Mouse (Mus musculus) MN1 (cell line): ENCODE measurements at regions not wholly inside any gene's neighbourhood (a gene's known extent, or its start where the extent isn't known, plus 50 kb on each side); places are given as distances from the start of the nearest gene placed in this dataset.
"Not testable (repeated sequence)": the region's sequence is repeated elsewhere in the genome, so short reads cannot be mapped to it uniquely, and the experiment has no call there.

Experiments used
- DNase-seq: peaks from one replicate; pipeline ENCODE4 v3.0.0-alpha.2; 2016; ENCODE audit warnings: low spot score

DNA sequence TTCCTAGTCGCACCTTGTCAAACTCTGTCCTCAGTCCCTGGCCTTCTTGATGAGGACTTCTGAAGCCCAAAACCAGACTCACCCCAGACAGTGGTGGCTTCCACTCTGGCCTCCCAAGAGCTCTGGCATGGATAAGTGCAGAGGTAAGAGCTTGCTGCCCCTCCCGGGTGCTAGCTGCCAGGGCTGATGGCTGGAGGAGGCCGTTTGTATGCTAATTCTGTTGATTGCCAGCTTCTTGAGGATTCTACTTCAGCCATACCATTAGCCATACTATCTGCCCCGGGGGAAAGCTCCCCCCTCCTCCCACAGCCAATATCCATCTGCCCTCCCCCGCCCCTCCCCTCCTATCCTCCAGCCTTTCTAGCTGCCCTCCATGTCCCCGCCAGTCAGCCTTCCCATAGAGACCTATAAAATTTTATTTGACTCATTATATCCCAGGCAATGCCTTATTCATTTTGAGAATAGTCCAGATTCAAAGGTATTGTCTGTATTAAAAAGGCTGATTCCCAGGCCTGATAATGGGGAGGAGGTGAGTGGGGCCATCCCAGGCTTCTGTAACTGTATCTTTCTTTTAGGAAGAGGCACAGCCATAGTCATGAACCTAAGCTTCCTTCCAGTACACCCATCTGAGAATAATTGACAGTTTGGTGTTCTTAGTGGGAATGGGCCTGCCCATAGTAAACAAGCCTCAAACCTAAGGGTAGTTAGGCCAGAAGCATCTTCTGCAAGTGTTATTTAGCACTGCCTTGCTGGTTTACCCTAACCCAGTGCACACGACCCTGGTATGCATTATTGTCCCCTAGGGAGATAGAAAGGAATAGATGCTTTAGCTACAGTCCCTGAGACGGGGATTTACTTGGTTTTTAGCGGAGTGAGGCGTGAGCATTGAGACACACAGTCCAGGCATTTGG is 239.2 kb upstream of the 1700012A03Rik start:
- DNase-seq = no peak

DNA sequence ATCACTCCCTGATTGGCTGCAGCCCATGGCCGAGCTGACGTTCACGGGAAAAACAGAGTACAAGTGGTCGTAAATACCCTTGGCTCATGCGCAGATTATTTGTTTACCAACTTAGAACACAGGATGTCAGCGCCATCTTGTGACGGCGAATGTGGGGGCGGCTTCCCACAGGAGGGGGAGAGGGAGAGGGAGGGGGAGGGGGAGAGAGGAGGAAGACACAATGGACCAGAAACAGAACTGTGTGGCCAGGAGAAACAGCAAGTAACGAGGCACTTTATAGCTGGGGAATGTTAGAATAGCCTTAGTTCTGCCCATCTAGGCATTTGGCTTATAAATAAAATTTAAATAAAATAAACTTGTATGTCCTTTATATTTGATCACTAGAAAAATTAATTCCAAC is 240.7 kb upstream of the Podxl start:
- peak; percentile 50 for DNase-seq

DNA sequence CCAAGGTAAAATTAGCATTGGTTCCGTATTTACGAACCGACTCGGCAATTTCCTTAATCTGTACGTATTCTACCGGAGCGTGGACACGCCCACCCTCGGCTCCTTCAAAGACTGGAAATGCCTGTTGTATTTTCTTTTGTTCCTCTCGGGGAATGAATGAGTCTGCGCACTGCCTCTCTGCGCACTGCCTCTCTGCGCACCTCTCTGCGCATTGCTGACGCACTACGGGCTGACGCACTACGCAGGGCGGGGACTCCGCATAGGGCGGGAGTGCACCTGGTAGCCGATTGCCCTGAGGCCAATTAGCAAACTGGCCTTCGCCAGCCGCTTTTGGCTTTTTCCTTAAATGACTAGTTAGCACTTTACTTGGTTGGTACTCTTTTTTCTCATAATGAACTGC is 239.4 kb upstream of the Podxl start:
- not testable (repeated sequence) for DNase-seq

DNA sequence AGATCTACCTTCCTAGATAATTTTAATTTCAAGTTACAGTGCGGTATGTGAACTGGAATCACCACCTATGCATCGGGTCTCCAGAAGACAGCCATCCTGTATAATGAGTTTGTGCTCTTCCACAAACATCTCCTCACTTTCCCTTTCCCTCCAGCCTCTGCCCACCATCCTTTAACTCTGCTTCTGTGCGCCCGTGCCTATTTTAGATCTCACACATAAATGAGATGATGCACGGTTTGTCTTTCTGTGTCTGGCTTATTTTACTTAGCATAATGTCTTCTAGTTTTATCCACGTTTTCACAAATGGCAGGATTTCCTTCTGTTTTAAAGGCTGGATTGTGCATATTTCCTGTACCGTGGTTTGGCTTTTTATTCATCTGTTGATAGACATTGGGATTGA is 227.8 kb upstream of the Podxl start:
- DNase-seq = no peak

DNA sequence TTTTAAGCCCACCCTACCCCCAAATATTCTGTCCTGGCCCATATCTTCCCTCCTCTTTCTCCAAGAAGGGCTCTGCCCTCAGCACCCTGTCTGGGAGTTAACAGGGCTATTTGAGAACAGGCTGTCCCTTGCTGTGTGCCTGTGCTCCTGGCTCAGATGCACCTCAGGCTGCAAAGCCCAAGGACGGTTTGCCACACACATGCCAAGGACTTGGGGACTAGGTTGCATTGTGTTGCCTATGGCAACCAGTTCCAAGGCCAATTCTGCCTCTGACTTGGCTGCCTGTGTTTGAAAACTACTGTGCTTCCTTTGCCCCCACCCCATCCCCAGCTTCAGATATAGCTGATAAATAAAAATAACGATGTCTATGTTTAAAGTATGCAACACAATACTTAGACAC is 227.1 kb upstream of the Podxl start:
- no peak for DNase-seq

DNA sequence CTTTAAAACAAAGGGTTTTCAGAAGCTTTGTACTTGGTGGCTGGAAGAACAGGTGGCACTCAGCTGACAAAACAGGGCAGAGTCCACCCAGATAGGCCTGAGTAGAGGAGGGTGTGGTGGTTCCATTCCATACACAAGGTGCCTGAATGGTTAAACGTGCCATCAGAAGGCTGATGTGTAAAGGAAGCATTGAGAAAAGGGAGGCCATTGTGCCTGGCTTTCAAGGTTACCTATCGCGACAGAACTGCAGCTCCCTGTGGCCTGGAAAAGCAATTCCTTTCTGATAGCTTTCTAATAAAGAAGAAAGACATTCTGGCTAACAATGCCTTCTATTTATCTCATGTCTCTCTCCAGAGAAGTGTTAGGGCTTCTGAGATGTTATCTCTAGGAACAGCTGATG is 213.1 kb upstream of the Podxl start:
- no peak for DNase-seq

DNA sequence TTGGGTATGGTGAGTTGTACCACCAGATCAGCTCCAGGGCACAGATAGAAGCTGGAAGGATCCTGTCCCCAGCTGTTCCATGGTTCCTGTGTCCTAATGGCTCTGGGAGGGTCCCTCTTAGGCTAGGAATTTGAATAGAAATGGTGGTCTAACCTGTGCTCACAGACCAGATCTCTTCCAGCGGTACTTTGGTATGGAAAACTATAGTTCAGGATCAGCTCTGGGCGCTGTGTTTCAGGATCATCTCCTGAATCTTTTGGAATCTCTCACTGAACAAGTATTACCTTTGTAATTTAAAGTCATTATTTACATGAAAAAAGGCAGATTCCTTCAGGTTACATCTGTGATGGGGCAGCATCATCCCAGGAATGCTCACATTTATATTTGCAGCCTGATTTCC is 208.1 kb upstream of the Podxl start:
- no peak for DNase-seq

DNA sequence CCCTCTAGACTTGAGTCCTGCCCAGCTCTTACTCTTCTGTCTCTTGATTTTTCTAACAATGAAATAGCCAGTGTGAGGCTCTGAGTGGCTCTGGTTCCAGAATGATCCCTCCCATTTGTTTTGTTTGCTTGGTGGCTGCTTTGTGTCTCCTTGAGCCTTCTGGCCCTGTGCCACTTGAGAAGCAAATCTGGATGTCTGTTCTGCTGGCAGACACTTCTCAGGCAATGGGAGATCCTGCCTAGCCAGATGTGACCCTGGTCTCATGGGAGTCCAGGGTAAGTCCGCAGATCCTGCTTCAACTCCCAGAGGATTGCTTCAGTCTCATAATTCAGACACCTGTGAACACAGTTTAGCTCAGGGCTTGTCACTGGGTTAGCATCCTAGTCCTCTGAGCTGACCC is 181.8 kb upstream of the Podxl start:
- peak; percentile 94 for DNase-seq

DNA sequence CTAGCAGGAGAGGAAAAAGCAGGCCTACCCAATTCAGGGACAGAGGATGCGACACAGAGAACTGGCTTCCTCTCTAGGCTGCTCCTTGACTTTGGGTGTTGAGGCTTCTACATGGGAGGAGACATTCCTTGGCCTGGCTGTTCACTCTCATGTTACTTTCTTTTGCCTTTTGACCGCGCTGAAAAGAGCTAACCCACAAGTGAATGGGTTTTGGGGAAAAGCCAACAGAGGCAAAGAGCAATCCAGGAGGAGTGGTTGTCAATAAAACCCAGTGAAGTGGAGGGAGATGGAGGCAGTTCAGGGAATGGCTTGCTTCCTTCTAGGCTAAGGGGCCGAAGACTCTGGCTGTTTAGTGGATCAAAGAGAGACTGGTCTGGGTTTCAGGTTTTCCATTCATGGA is 167.6 kb upstream of the Podxl start:
- DNase-seq = no peak

DNA sequence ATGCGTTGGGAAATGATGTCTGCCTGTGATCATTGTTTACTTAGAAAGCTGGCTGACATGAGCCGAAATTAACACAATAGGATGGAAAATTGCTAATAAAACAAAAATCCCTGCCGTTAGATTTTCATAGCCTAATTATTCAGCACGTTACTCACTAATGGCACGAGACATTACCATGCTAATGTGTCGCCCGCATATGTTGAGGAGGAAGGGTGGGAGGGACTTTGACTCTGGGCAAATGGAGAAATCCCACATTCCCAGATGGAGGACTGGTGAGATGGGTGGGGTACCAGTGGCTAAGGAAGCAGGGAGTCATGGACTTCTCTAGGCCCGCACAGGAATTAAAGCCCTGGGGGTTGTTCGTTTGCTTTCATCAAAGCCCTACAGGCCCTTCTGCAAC is 155.8 kb upstream of the Podxl start:
- no peak for DNase-seq

DNA sequence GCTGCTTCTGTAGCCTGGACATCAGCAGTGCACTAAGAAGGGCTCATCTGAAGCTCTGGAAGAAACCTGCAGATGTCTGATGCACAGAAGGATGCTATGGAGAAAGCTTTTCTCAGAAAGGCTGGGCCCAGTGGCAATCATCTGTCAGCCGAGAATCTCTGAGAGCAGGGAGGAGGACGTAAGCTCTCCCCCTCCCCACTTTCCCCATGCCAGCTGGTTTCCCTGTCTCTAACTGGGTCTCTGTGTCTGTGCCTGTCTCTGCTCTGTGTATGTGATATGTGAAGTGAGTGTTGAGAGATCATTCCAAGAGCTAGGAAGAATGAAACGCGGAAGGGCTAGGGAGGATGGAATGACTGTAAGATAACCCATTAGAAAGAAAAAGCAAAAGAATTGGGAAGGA is 155.1 kb upstream of the Podxl start:
- no peak for DNase-seq

DNA sequence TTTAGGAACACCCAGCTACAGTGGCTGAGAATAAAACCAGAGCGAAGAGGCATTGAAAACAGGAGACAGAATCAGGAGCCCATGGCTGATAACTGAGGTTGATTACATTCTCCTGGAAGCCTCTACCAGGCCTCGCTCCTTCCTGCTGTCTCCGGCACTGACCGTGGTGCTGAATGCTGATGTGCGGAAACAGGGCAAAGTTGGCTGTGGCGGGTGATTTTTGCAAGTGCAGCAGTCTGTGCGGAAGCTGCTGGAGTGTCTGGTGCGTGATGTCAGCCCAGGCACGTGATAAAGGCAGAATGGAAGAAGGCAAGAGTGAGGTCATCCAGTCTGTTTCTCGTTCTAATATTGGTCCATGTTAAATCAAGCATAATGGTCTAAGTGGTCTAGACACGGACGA is 153.8 kb upstream of the Podxl start:
- DNase-seq = peak; percentile 77

DNA sequence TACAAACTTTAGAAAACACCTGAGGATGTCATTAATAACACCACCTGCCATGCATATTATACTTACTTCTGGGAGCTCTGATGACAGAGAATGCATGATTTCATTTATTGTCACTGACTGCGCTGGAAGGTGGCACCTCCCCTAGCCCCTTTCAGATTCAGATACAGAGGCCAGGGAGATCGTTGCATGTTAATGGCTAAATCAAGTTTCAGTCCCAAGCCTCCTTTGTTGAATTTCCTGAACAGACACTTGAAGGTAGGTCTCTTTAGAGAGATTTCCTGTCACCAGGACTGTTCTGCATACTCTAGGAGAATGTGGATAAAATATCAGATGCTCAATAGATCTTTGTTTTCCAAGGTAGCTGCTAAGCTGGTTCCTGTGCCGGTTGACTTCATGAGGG is 143.5 kb upstream of the Podxl start:
- no peak for DNase-seq

DNA sequence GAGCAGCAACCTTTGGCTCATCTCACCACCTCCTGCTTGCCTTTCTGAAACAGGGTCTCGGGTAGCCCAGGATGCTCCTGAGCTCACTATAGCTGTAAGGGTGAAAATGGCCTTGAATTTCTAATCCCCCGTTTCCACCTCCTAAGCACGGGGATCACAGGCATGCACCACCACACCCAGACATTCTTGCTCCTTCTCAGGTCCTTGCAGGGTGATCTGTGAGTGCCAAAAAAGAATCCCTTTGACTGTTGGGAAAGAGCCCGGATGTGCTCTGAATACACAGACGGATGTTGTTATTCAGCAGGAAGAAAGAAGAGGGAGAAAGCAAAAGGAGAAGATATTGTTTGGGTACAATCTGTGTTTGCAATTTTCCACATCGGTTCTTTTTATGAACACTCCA is 140.4 kb upstream of the Podxl start:
- DNase-seq = no peak

DNA sequence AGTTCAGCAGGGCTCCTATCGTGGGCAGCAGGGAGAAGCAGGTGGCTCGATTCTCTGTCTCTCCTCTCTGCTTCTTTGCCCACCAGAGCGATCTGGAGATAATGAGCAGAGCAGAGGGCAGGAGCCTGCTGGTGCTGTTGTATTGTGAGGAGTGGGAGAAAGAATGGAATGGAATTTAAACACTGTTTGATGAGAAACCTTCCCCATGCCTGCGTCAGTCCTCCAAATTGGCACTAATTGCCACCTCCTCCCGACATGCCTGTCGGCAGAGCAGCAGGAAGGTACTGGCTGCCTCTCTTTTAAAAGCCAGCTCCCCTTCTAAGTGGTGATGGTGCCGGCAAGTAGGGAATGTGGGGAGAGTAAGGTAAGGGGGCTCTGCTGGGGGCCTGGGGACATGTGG is 139.2 kb upstream of the Podxl start:
- no peak for DNase-seq

DNA sequence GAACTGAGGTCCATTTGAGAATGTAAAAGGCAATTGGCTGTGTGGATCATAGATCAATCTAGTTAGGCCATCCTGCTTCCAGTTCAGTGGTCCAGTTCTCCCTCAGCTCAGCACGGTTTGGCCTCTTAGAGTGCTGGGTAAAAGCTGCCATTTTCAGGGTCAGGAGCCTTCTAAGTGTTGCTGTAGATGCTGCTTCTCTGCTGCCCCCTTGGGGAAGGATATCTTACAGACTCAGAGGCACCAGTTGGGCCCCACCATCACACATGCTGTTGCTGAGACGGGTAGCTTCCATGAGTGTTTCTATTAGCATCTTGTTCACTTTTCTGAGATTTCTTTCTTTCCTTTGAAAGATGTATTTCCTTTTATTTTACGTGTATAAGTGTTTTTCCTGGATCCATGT is 132.1 kb upstream of the Podxl start:
- DNase-seq = no peak

DNA sequence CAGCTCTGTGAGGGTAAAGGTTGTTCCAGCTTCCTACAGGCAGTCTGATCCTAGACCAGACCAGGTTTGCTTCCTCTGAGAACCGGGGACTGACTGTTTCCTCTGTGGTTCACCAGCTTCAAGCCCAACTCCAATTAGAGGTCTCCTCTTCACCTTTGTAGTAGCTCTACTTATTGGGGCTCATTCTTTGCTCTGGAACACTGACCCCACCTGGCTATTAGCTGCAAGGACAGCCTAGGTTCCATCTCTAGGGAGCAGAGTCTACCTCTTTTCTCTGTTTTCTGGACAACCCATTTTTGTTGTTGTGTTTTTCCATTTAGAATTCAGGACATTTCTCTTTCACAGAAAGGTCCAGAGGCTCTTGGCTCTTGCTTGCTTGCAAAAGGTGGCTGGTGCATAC is 129.3 kb upstream of the Podxl start:
- no peak for DNase-seq

DNA sequence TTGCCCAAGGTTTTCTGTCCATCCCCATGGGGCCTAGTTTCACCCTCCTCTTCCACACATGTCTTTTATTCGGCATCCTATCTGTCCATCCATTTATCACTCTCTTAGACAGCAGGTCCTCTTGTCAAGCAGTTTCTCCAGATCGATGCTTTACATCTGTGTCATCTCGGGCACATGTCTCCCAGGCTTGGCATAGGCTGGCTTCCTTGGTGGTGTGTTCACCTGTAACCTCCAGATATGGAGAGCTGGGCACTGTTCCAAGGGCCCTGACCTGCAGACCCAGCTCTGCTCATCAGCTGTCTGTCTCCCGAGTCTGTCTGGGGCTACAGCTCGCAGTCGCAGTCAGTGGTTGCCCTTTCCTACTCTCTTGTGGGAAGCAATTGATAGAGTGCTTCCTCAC is 128.2 kb upstream of the Podxl start:
- no peak for DNase-seq

DNA sequence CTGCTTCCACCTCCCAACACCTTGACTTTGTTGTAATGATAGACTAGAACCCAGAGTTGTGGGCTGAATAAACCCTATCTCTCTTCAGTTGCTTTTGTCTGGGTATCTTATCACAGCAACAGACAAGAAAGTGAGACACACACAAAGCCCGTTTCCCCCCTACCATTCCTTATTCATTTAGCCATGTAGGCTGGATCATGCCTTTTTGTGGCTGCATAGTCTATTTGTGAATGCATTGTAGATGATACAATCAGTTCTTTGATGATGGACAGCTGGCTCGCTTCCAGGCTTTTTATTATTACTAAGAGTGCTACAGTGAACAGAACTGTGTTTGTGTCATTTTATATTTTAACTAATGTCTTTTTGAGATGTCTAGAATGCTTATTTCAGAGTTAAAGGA is 116.3 kb upstream of the Podxl start:
- no peak for DNase-seq

DNA sequence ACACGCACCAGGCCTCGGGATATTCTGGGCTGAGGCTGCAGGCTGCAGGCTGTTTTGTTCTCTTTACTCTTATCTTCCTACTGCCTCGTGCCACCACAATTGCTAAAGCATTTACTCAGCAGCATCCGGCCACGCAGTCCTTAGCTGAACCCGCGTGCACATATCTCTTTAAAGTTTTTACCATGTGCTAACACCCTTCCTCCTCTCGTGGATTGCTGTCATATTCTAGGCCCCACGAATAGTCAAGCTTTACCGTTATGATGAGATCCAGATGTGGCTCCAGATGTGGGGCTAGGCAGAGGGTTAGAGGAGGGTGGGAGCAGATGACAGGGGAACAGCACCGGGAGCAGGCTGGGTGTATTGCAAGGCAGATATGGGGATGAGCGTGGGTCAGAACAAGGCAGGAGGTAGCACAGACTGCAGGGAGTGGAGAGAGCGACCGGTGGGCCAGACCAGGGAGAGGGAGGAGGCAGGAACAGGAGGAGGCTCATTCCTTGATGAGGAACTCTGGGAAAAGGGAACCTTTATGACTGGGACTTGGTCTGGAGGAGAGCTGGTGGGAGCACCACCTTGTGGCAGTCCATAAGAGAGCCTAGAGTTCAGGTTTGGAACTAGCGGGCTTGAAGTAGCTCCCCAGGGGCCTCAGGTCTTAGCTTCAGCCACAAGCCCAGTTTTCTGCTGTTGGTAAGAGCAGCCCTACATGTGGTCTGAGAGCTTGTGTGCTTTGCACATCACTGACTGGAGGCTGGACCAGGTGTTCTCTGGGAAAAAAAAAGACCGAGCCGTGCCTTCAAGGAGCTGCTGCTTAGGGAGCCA is 102.1 kb upstream of the Podxl start:
- peak; percentile 68 for DNase-seq

DNA sequence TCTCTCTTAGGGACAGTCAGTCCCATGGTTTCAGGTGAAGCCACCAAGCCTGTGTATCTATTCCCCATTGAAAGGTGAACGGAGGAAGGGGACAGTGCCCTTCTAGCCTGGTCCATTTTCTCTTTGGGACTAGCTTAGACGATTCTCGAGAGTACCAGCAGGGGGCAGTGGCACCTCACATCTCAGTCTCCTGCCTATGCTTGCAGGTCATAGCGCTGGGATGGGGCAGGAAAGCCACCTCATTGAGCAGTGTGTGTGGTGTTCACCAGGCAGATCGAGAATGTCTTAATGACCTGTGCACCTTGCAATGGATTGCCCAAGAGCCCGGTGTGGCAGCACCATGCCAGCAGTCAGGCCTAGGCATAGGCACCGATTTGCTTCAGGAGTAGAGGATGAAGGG is 100.7 kb upstream of the Podxl start:
- peak; percentile 82 for DNase-seq

DNA sequence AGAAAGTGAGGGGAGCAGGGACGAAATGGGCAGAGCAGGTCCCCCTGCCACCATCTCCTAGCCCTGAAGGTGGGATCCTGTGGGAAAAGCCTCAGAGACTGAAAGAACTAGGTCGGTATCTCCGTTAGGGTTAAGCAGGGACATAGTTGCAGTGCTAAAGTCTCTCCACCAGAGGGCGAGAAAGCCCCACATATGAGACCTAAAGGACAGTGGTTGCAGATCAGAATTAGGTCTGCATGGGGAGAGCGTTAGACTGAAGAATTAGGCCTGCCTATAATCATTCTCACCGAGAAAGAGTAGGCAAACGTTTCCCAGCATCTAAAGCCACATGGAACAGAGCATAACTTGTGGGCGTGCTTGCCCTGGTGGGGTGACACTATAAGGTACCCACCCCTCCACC is 97.0 kb upstream of the Podxl start:
- DNase-seq = peak; percentile 83

DNA sequence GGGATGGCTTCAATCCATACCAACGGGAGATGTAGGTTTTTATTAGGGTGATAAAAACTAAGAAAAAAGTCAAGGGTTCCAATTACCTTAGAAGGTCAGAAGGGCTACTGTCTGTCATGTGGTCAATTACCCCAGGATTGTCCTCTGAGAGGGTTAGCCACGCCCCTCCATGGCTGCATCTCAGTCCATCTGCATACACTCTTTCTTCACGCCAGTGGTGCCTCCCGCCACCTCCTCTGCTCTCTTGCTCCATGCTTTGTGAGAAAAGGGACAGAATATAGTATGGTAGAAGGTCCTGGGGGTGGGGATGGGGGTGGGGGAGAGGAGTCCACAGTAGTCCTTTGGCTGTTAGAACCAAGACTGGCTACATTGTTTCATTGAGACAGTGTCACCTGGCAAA is 96.1 kb upstream of the Podxl start:
- DNase-seq = no peak
